Mouse (Mus musculus) embryonic fibroblast, embryonic 13.5 days (primary cell): ENCODE measurements around the gene Dcpp3.

Experiments used
- CTCF ChIP-seq: IDR thresholded peaks from 2 replicates; pipeline ENCODE4 v1.5.1; 2011; ENCODE audit warnings: mild to moderate bottlenecking, control low read depth, low read length, moderate library complexity, borderline replicate concordance; ENCODE audit not compliant: insufficient read depth
- POLR2A ChIP-seq: IDR thresholded peaks from 2 replicates; pipeline ENCODE4 v1.6.1; 2011; ENCODE audit warnings: low read depth, mild to moderate bottlenecking, control low read depth, low read length, moderate library complexity

GRCm38 (mm10) chr17:23955174-23955573 is 37.9 kb downstream of the Dcpp3 start, which contains the start of gene Sbpl:
- TF ChIP-seq POLR2A (no peak), CTCF (no peak)
